Mouse (Mus musculus): Measurements from ENCODE around the gene Stk38l.

Stk38l gene

GRCm38 (mm10) chr6:146738889-146739288 lies 14.1 kb downstream of the Stk38l start:
- DNase-seq = no peak

GRCm38 (mm10) chr6:146740724-146741123 lies 15.9 kb downstream of the Stk38l start:
- DNase-seq = no peak

GRCm38 (mm10) chr6:146741986-146742635 lies 17.3 kb downstream of the Stk38l start:
- no peak for DNase-seq

- DNase-seq = peak in 1 of 2 experiments; percentile 7
Observed at GRCm38 (mm10) chr6:146744266-146744665, 19.5 kb downstream of the Stk38l start.

GRCm38 (mm10) chr6:146745180-146745579 lies 20.4 kb downstream of the Stk38l start:
- DNase-seq = no peak

GRCm38 (mm10) chr6:146746577-146746976 lies 21.8 kb downstream of the Stk38l start:
- DNase-seq = no peak

- no peak for DNase-seq
Observed at GRCm38 (mm10) chr6:146747057-146747456, 22.3 kb downstream of the Stk38l start.

GRCm38 (mm10) chr6:146748271-146748670 lies 23.5 kb downstream of the Stk38l start:
- DNase-seq = no peak

- DNase-seq = no peak
Observed at GRCm38 (mm10) chr6:146751671-146752070, 26.9 kb downstream of the Stk38l start.

GRCm38 (mm10) chr6:146752178-146752577 lies 27.4 kb downstream of the Stk38l start:
- DNase-seq = no peak

GRCm38 (mm10) chr6:146752612-146753011 lies 27.8 kb downstream of the Stk38l start:
- no peak for DNase-seq

- no peak for DNase-seq
Observed at GRCm38 (mm10) chr6:146753560-146754160, 28.9 kb downstream of the Stk38l start.

- DNase-seq = no peak
Observed at GRCm38 (mm10) chr6:146755136-146755535, 30.3 kb downstream of the Stk38l start.

- DNase-seq = no peak
Observed at GRCm38 (mm10) chr6:146755679-146756078, 30.9 kb downstream of the Stk38l start.

- no peak for DNase-seq
Observed at GRCm38 (mm10) chr6:146759027-146759426, 34.2 kb downstream of the Stk38l start.

GRCm38 (mm10) chr6:146760022-146760421 lies 35.2 kb downstream of the Stk38l start:
- no peak for DNase-seq

GRCm38 (mm10) chr6:146760736-146761135 lies 35.9 kb downstream of the Stk38l start:
- no peak for DNase-seq

GRCm38 (mm10) chr6:146762264-146762898 lies 37.6 kb downstream of the Stk38l start:
- DNase-seq = no peak

- no peak for DNase-seq
Observed at GRCm38 (mm10) chr6:146764593-146764992, 39.8 kb downstream of the Stk38l start.

- DNase-seq = no peak
Observed at GRCm38 (mm10) chr6:146765270-146765669, 40.5 kb downstream of the Stk38l start.

- DNase-seq = no peak
Observed at GRCm38 (mm10) chr6:146768813-146769404, 44.1 kb downstream of the Stk38l start.

GRCm38 (mm10) chr6:146770005-146770745 lies 45.4 kb downstream of the Stk38l start:
- DNase-seq = no peak

GRCm38 (mm10) chr6:146770808-146771207 lies 46.0 kb downstream of the Stk38l start:
- no peak for DNase-seq

All from thymus, adult 18-20 months (tissue).